Mouse (Mus musculus): ENCODE data around the gene Parvg. TPM values are rescaled to one million over a fixed set of nuclear protein-coding genes. Genes with fewer than 3 reads are reported as not detected.

The Parvg gene
- polyA plus RNA-seq, 1 experiment from 2014 or later, result 1.5 TPM

DNA sequence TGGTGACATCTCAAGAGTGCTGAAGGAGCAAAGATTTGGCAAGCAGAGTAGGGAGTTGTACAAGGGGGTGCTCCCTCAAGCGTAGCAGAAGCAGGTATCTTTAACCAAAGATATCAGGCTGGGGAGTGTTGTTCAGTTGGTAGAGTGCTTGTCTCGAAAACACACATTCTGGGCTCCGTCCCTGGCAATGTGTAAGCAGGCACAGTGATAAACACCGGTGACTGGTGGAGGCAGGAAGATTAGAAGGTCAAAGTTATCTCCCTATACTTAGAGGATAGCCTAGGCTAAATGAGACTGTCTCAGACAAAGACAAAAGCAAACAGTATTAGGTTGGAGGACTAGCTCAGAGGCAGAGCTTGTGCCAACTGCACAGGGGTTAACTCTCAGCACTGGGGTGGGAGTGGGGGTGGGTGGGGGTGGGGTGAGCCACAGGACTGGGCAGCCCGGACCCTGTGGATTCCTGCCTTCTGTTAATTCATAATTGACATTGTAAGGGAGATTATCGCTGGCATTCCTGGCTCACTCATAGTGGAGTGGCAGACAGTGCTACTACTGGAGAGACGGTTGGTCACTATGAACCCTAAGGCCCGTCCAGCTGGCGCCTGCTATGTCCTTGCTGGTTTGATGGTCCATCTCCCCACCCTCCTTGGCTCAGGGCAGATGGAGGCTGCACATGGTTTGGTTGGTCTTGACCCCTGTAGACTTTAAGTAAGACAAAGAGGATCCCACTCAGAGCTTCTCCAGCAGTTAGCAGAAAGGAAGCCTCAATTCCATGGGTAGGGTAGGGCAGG, 12.3 kb upstream of the Parvg start:
- Histone ChIP-seq H3K27me3 (peaks cover 3% of the 10 kb centered on the region; the same call in 1 of the 2 replicates), H3K9me3 (replicated peaks) (no peaks in the 10 kb centered on the region), H3K4me3 (no peak overlapping the region), H3K27ac (no peak overlapping the region), H3K4me2 (replicated peaks) (no peak overlapping the region), H3K36me3 (no peaks in the 10 kb centered on the region), H3K4me1 (peaks cover 41% of the 10 kb centered on the region), H3K9ac (no peak overlapping the region)
- WGBS, result 79% methylated on average over 9 of the region's 9 CpGs
- no peak for ATAC-seq (ENCODE audit: low FRiP score)

DNA sequence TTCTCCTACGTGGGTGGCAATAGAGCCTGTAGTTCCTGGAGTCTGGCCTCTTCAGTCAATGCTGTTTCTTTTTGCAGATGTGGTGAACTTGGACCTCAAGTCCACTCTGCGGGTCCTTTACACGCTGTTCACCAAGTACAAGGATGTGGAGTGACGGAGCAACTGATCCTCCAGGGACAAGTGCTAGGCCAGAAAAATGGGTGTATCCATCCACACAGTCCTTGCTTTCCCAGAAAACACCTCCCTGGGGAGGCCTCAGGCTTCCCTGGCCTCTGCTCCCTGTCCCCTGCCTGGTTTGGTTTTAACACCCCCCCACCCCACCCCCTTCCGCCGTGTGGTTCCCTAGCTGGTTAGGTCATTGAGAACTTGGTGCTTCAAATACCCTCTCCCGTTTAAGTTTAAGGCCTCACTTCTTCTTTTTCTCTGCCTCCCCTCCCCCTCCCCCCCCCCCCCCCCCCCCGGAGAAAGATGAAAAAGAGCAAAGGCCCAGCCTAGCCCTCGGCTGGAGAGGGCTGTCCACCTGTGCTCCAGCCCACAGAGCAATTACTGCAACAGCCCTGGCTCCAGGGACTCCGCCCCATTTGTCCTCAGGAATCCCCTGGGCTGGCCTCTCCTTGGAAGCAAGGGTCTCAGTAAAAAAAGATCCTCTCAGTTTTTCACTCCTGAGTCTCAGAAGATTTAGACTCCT, 10.8 kb upstream of the Parvg start:
- Histone ChIP-seq H3K4me2 (replicated peaks) (no peak overlapping the region), H3K9me3 (replicated peaks) (no peaks in the 10 kb centered on the region), H3K4me3 (no peak overlapping the region), H3K27ac (no peak overlapping the region), H3K27me3 (peaks cover 3% of the 10 kb centered on the region; the same call in 1 of the 2 replicates), H3K36me3 (no peaks in the 10 kb centered on the region), H3K4me1 (peaks cover 41% of the 10 kb centered on the region), H3K9ac (no peak overlapping the region)
- 54% methylated on average over 9 of the region's 10 CpGs for WGBS
- ATAC-seq (ENCODE audit: low FRiP score), result no peak

DNA sequence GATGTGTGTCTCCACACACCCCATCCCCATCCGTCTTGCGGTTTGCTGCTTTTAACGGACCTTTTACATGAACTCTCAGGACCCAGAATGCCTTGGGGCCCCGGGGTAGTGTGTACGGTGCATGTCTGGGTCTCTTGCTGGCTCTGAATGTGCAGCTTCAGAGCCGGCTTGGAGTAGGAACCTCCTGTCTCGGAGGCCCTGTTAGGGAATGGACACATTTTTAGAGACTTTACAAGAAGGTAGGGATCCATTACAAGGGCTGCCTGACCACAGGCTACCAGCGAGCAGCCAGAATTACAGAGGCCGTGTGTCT, 10.3 kb upstream of the Parvg start:
- H3K27me3 ChIP-seq, result peaks cover 3% of the 10 kb centered on the region; the same call in 1 of the 2 replicates
- H3K4me3 ChIP-seq, result no peak overlapping the region
- peak overlapping the region; percentile 71 for H3K27ac ChIP-seq
- no peaks in the 10 kb centered on the region for H3K9me3 ChIP-seq (replicated peaks)
- peaks cover 41% of the 10 kb centered on the region for H3K4me1 ChIP-seq
- 27% methylated on average over 9 of the region's 9 CpGs for WGBS
- no peaks in the 10 kb centered on the region for H3K36me3 ChIP-seq
- ATAC-seq (ENCODE audit: low FRiP score), result no peak
- no peak overlapping the region for H3K9ac ChIP-seq
- no peak overlapping the region for H3K4me2 ChIP-seq (replicated peaks)

DNA sequence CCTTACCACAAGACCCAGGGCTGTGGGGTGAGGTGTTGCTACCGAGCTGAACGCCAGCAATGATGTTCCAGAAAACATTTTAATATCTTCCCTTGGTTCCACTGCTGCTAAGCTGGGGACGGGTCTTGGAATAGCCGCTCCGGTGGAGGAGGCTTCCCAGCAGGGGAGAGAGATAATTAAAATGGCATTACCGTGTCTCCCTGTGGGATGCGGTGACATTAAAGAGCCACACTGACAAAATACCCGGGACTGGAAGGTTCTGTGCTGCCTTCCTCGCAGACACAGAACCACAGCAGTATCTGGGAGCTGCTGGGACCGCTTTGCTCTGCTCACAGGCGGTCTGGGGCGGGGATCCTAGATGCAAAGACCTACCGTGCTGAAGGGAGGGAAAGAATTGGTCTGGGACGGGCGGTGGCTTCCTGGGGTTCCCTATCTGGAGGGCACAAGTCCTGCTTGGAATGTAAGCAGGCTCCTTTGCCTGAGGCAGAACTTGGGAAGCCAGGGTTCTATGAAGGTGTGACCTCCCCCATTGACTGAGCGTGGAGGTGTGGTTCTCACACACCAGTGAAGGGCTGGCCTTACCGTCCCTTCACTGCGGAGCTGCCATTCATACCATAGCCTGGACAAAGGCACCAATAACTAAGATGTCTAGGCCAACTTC, 9.3 kb upstream of the Parvg start:
- Histone ChIP-seq H3K4me1 (peaks cover 40% of the 10 kb centered on the region), H3K4me2 (replicated peaks) (no peak overlapping the region), H3K27me3 (peaks cover 3% of the 10 kb centered on the region; the same call in 1 of the 2 replicates), H3K4me3 (no peak overlapping the region), H3K9ac (0 out of 2 replicates have a peak overlapping the region, but pooled peaks have one; percentile 15), H3K27ac (peak overlapping the region; percentile 71), H3K36me3 (no peaks in the 10 kb centered on the region), H3K9me3 (replicated peaks) (no peaks in the 10 kb centered on the region)
- WGBS, result 14% methylated on average over 18 of the region's 18 CpGs
- no peak for ATAC-seq (ENCODE audit: low FRiP score)

DNA sequence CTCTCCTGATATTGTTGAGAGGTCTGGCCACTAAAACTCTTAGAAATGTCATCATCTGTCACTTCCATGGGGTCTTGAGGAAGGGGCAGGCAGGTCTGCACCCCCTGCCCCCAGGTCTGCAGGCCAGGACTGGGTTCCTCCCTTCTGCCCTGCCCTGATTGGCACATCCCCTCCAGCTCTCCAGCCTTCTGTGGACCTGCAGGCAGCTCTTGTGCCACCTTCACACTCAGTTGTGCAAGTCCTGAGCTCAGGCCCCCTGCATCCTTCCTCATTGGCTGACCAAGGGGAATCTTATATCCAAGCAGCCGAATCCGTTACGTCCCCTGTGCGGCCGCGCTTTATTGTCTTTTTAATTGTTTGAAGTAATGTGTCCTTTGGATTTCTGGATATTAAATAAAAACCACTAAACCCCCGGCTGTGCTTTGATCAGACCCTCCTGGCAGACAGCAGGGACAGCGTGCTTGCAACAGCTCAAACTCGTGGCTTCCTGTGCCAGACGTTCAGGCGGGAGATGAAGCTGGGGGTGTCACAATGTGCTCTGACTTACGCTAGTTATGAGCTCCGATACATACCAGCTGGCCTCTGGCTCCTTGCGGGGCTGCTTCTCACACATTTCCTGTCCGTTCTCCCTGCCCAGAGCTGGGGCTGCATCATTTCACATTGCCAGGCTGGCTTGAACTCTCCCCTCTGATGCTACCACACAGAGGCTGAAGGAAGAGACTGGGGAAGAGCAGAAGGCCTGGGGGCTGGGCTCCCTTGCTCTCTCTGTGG, 8.4 kb upstream of the Parvg start:
- H3K4me1 ChIP-seq, result peaks cover 40% of the 10 kb centered on the region
- 61% methylated on average over 15 of the region's 15 CpGs for WGBS
- H3K4me2 ChIP-seq (replicated peaks), result no peak overlapping the region
- ATAC-seq (ENCODE audit: low FRiP score), result no peak
- H3K4me3 ChIP-seq, result no peak overlapping the region
- no peaks in the 10 kb centered on the region for H3K36me3 ChIP-seq
- no peak overlapping the region for H3K9ac ChIP-seq
- H3K27me3 ChIP-seq, result peaks cover 3% of the 10 kb centered on the region; the same call in 1 of the 2 replicates
- H3K9me3 ChIP-seq (replicated peaks), result no peaks in the 10 kb centered on the region
- H3K27ac ChIP-seq, result no peak overlapping the region

DNA sequence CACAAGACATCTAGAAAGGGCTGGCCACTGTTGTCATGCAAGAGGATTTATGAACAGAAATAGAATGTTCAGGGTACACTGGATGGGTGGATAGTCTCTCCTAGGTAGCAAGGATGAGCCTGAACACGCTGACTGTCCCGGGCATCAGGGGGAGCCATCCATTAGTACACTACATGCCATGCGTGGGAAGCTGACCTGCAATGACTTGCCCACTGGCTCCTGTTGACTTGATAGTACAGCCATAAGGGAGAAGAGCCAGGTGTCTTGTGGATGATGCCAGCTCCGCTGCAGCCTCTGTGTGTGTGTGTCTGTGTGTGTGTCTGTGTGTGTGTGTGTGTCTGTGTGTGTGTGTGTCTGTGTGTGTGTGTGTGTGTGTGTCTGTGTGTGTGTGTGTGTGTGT, 4.4 kb upstream of the Parvg start:
- Histone ChIP-seq H3K9me3 (replicated peaks) (no peaks in the 10 kb centered on the region), H3K4me2 (replicated peaks) (no peak overlapping the region), H3K27ac (no peak overlapping the region), H3K36me3 (no peaks in the 10 kb centered on the region), H3K27me3 (no peaks in the 10 kb centered on the region), H3K9ac (no peak overlapping the region), H3K4me1 (peaks cover 18% of the 10 kb centered on the region), H3K4me3 (no peak overlapping the region)
- no peak for ATAC-seq (ENCODE audit: low FRiP score)
- 93% methylated on average over 4 of the region's 4 CpGs for WGBS

DNA sequence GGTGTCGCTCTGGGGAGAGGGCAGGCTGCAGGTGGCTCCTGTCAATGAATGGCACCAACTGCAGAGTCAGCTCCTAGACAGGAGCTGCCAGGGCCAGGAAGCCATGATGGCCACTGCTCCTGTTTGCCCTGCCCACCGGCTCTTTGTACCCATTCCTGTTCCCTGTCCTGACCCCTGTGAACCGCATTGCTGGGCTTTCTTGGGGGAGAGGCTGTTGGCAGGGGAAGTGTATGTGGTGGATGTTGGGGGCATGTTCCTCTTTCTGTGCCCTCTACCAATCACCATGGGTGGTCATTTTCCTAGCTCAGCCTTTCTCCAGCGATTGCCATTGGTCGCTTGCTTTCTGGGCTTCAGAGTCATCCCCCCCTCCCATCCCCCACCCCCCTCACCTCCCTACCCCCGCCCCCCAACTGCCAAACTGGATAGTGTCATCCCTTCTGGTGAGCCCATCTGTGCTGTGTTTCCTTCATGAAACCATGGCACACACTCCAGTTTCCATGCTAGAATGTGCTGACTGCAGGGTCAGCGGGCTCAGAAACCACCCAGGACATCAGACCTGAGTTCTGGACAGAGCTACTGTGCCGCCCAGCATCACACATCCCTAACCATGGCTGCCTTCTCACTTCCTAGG, 2.2 kb upstream of the Parvg start:
- no peak overlapping the region for H3K27ac ChIP-seq
- no peaks in the 10 kb centered on the region for H3K27me3 ChIP-seq
- H3K4me3 ChIP-seq, result no peak overlapping the region
- H3K9me3 ChIP-seq (replicated peaks), result no peaks in the 10 kb centered on the region
- H3K9ac ChIP-seq, result no peak overlapping the region
- no peaks in the 10 kb centered on the region for H3K36me3 ChIP-seq
- H3K4me1 ChIP-seq, result peaks cover 13% of the 10 kb centered on the region
- H3K4me2 ChIP-seq (replicated peaks), result no peak overlapping the region
- 81% methylated on average over 7 of the region's 8 CpGs for WGBS
- ATAC-seq (ENCODE audit: low FRiP score), result no peak

DNA sequence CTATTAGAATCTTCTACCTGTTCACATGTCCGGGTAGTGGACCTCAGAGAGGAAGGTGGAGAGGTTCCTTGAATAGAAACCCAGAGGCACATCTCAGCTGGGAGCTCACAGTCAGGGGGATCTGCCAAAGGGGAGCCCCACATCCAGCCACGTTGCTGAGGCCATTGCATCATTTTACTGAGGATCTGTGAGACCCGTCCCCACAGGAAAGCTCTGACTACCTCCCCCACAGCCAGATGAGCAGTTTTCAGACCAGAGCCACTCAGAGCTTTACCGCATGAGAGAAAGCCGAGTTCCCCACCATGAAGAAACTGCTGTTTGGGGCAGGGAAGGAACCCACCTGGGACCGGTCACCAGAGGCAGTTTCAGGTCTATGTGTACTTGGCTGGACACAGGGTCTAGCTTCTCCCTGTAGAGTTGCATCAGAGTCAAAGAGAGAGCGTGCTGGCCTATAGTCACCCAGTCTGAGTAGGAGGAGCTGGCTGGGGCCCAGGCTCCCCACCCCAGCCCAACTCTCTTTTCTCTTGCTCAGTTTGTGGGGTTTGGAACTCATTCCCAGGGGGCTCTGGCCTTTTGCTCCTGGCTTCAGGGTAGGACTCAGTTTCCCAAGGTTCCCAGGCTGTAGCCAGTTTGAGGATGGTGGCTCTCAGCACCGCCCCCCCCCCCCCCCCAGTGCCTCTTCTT, 1.2 kb downstream of the Parvg start:
- 73% methylated on average over 7 of the region's 8 CpGs for WGBS

DNA sequence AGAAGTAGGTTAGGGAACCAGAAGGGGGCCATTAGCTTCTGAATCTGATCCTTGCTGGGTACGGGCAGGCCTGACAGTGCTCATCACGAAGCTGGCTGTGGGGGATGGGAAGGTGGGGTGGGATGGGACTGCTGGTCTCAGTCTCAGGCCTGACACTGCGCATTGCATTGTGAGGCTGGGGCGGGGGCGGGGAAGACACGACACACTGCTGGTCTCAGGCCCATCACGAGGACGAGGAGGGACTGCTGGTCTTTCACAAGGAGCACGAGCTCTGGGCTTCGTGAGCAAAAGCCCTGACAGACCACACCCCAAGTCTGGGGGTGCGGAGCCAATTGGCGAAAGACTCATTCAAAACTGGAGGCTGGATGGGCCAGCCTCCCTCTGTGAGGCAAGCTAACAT, 1.9 kb downstream of the Parvg start:
- Histone ChIP-seq H3K4me1 (peaks cover 13% of the 10 kb centered on the region), H3K9me3 (replicated peaks) (no peaks in the 10 kb centered on the region), H3K9ac (no peak overlapping the region), H3K36me3 (no peaks in the 10 kb centered on the region), H3K4me2 (replicated peaks) (no peak overlapping the region), H3K27me3 (no peaks in the 10 kb centered on the region), H3K27ac (no peak overlapping the region), H3K4me3 (no peak overlapping the region)
- WGBS, result 42% methylated on average over 12 of the region's 12 CpGs
- peak; percentile 52; the same call in 1 of the 2 replicates for ATAC-seq (ENCODE audit: low FRiP score)

More for the DNA sequence above, 1.2 kb downstream of the Parvg start:
- H3K4me3 ChIP-seq, result no peak overlapping the region
- no peak overlapping the region for H3K4me2 ChIP-seq (replicated peaks)
- no peak overlapping the region for H3K27ac ChIP-seq
- H3K4me1 ChIP-seq, result peaks cover 13% of the 10 kb centered on the region
- H3K27me3 ChIP-seq, result no peaks in the 10 kb centered on the region
- no peaks in the 10 kb centered on the region for H3K9me3 ChIP-seq (replicated peaks)
- ATAC-seq (ENCODE audit: low FRiP score), result no peak
- no peaks in the 10 kb centered on the region for H3K36me3 ChIP-seq
- no peak overlapping the region for H3K9ac ChIP-seq

DNA sequence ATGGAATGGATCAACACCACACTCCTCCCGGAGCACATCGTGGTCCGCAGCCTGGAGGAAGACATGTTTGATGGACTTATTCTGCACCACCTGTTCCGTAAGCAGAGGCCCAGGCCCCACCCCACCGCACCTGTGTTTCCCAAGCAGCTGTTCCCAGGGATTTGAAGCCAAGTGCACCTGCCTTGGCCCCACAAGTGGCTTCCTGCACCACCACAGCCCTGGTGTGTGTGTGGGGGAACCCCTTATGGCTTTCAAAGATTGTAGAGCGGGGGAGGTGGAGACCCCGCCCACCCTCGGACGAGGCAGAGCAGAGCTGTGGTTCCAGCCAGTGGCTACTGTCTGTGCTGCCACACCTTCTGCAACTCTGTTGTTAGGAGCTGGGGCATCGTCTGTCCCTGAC, 5.0 kb downstream of the Parvg start:
- Histone ChIP-seq H3K27me3 (peaks cover 4% of the 10 kb centered on the region; the same call in 1 of the 2 replicates), H3K9me3 (replicated peaks) (no peaks in the 10 kb centered on the region), H3K4me3 (no peak overlapping the region), H3K9ac (no peak overlapping the region), H3K36me3 (no peaks in the 10 kb centered on the region), H3K4me2 (replicated peaks) (no peak overlapping the region), H3K4me1 (peaks cover 10% of the 10 kb centered on the region), H3K27ac (no peak overlapping the region)
- ATAC-seq (ENCODE audit: low FRiP score), result no peak
- 85% methylated on average over 10 of the region's 10 CpGs for WGBS

DNA sequence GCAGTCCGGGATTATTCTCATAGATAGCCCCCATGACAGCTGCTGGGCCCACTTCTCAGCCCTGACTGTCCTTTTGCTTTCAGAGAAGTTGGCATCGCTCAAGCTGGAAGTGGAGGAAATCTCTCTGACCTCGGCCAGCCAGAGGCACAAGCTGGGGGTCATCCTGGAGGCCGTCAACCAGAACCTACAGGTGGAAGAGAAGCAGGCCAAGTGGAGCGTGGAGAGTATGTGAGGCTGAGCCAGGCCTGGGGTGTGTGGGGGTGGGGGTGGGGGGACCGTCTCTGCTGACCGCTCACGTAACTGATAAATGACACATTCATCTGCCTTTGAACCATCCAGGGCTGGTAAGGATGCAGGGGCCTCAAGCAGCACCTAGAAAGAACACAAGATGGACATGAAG, 6.1 kb downstream of the Parvg start:
- Histone ChIP-seq H3K9ac (no peak overlapping the region), H3K36me3 (no peaks in the 10 kb centered on the region), H3K4me1 (peaks cover 10% of the 10 kb centered on the region), H3K4me2 (replicated peaks) (no peak overlapping the region), H3K9me3 (replicated peaks) (no peaks in the 10 kb centered on the region), H3K27me3 (peaks cover 4% of the 10 kb centered on the region; the same call in 1 of the 2 replicates), H3K27ac (no peak overlapping the region), H3K4me3 (no peak overlapping the region)
- 79% methylated on average over 7 of the region's 8 CpGs for WGBS
- no peak for ATAC-seq (ENCODE audit: low FRiP score)
